8 mouse cellular contexts compared by ENCODE assay signal in the genomic region with DNA sequence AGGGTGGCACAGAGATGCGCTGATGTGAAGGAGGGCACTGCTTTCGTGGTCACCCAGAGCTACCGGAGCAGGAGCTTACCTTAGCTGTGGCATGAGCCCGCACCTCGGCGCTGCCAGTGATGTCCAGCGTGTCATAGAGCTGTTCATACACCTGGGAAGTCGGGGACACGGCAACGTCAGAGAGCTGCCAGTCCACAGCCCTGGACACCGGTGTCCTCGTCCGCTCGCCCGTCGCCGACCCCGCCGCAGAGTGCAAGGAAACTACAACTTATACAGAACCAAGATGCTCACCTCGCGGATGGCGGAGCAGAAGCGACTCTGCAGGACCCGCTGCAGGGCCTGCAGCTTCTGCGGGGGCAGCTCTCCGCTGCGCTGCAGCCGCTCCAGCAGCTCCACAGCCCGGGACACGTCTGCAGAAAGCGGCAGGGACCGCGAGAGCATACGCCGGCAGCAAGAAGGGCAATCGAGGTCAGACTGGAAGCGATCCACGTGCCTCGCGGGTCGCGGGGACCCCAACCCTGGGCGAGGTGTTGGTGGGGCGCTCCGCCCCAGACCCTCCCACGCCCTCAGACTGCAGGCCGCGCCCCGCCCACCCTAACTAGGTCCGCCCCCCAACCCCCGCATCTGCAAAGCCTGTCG. TPM values are rescaled to one million over a fixed set of nuclear protein-coding genes. Genes with fewer than 3 reads are reported as not detected.
A peak's percentile ranks its signal among the peaks of the same experiment; 100 is the strongest.
DNase-seq lines count a peak whose midpoint lies in the region; ATAC-seq and TF ChIP-seq lines count a peak whose summit lies in the region.

No protein-coding gene starts in this region.

- intact Hi-C loops in heart, postnatal 25 days (cut with DNase I) = loop anchor here (2.0 kb wide), 2 partner anchors 25 to 69 kb away; a partner anchor contains a TSS

- peaks cover 39% of the 10 kb centered on the region for H3K27me3 ChIP-seq in heart, embryonic 12.5 days (replicated peaks)
- peaks cover 31% of the 10 kb centered on the region for H3K27me3 ChIP-seq in E14TG2a.4 (ENCODE audit: insufficient read depth, low read length)
- H3K27me3 ChIP-seq in embryonic facial prominence, embryonic 15.5 days = peaks cover 30% of the 10 kb centered on the region
- peaks cover 47% of the 10 kb centered on the region for H3K27me3 ChIP-seq in limb, embryonic 12.5 days
- H3K27me3 ChIP-seq in stomach, embryonic 16.5 days (ENCODE audit: control insufficient read depth, insufficient read depth, low read length) = peaks cover 18% of the 10 kb centered on the region

- H3K4me1 ChIP-seq in heart, embryonic 12.5 days (replicated peaks) = peaks cover 35% of the 10 kb centered on the region
- peaks cover 70% of the 10 kb centered on the region for H3K4me1 ChIP-seq in E14TG2a.4 (replicated peaks; ENCODE audit: low read depth, low read length)
- peaks cover 35% of the 10 kb centered on the region for H3K4me1 ChIP-seq in embryonic facial prominence, embryonic 15.5 days
- peaks cover 27% of the 10 kb centered on the region for H3K4me1 ChIP-seq in limb, embryonic 12.5 days (replicated peaks)
- peaks cover 23% of the 10 kb centered on the region for H3K4me1 ChIP-seq in stomach, embryonic 16.5 days (ENCODE audit: control insufficient read depth, insufficient read depth, low read length)

- H3K27ac ChIP-seq in heart, embryonic 12.5 days (ENCODE audit: poor library complexity, severe bottlenecking) = no peak overlapping the region
- H3K27ac ChIP-seq in embryonic facial prominence, embryonic 15.5 days (replicated peaks) = no peak overlapping the region
- no peak overlapping the region for H3K27ac ChIP-seq in limb, embryonic 12.5 days
- H3K27ac ChIP-seq in stomach, embryonic 16.5 days (ENCODE audit: low read length) = no peak overlapping the region

- H3K36me3 ChIP-seq in heart, embryonic 12.5 days = peaks cover 22% of the 10 kb centered on the region
- H3K36me3 ChIP-seq in E14TG2a.4 (ENCODE audit: insufficient read depth, low read length) = peaks cover 38% of the 10 kb centered on the region
- peaks cover 21% of the 10 kb centered on the region for H3K36me3 ChIP-seq in embryonic facial prominence, embryonic 15.5 days
- H3K36me3 ChIP-seq in limb, embryonic 12.5 days = peaks cover 28% of the 10 kb centered on the region
- peaks cover 5% of the 10 kb centered on the region; the same call in 1 of the 2 replicates for H3K36me3 ChIP-seq in stomach, embryonic 16.5 days (ENCODE audit: control insufficient read depth, insufficient read depth, low read length)

- H3K4me2 ChIP-seq in heart, embryonic 12.5 days = peak overlapping the region; percentile 90
- peak overlapping the region; percentile 97 for H3K4me2 ChIP-seq in embryonic facial prominence, embryonic 15.5 days (replicated peaks)
- peak overlapping the region; percentile 86 for H3K4me2 ChIP-seq in limb, embryonic 12.5 days
- H3K4me2 ChIP-seq in stomach, embryonic 16.5 days (ENCODE audit: low read depth, low read length) = peak overlapping the region; percentile 99

- DNase-seq in heart, postnatal 25 days (ENCODE audit: low spot score) = no peak
- DNase-seq in urinary bladder, postnatal 36 days (ENCODE audit: low spot score in 2 of 2) = no peak

- peak overlapping the region; percentile 65 for H3K9ac ChIP-seq in heart, embryonic 12.5 days
- H3K9ac ChIP-seq in embryonic facial prominence, embryonic 15.5 days = peak overlapping the region; percentile 42
- peak overlapping the region; percentile 48 for H3K9ac ChIP-seq in limb, embryonic 12.5 days (replicated peaks)
- H3K9ac ChIP-seq in stomach, embryonic 16.5 days (ENCODE audit: low read length) = peak overlapping the region; percentile 71

- peak overlapping the region; percentile 53 for H3K4me3 ChIP-seq in heart, embryonic 12.5 days
- H3K4me3 ChIP-seq in E14TG2a.4 (replicated peaks; ENCODE audit: low read length) = peak overlapping the region; percentile 81
- peak overlapping the region; percentile 58 for H3K4me3 ChIP-seq in embryonic facial prominence, embryonic 15.5 days (replicated peaks)
- H3K4me3 ChIP-seq in limb, embryonic 12.5 days (replicated peaks) = peak overlapping the region; percentile 53
- peak overlapping the region; percentile 60 for H3K4me3 ChIP-seq in stomach, embryonic 16.5 days (replicated peaks; ENCODE audit: low read length)

- no peak for TF ChIP-seq CTCF in E14TG2a.4 (conservative IDR thresholded peaks at IDR 0.05; ENCODE audit: low read length)

- H3K9me3 ChIP-seq in heart, embryonic 12.5 days (replicated peaks) = no peaks in the 10 kb centered on the region
- H3K9me3 ChIP-seq in E14TG2a.4 (ENCODE audit: low read length) = no peaks in the 10 kb centered on the region
- no peaks in the 10 kb centered on the region for H3K9me3 ChIP-seq in embryonic facial prominence, embryonic 15.5 days (replicated peaks)
- H3K9me3 ChIP-seq in limb, embryonic 12.5 days = no peaks in the 10 kb centered on the region
- H3K9me3 ChIP-seq in stomach, embryonic 16.5 days (replicated peaks; ENCODE audit: control insufficient read depth, low read length) = no peaks in the 10 kb centered on the region

- no peak; the same call in 1 of the 2 replicates for ATAC-seq in heart, embryonic 12.5 days (ENCODE audit: insufficient number of reproducible peaks, low FRiP score)
- ATAC-seq in embryonic facial prominence, embryonic 15.5 days (ENCODE audit: insufficient number of reproducible peaks, low FRiP score, low TSS enrichment, low read depth) = no peak
- 0 out of 2 replicates have a peak, but pooled peaks have one; percentile 2 for ATAC-seq in limb, embryonic 12.5 days (ENCODE audit: insufficient number of reproducible peaks, insufficient read depth, low FRiP score, low TSS enrichment, low read depth)
- 0 out of 2 replicates have a peak, but pooled peaks have one; percentile 0 for ATAC-seq in stomach, embryonic 16.5 days (ENCODE audit: insufficient read depth, low FRiP score)
- no peak for ATAC-seq in monocyte, adult 5-6 weeks (replicated peaks; ENCODE audit: insufficient number of reproducible peaks, low FRiP score, low TSS enrichment, poor library complexity, severe bottlenecking)

- WGBS in heart, embryonic 12.5 days = 7% methylated on average over 51 of the region's 52 CpGs
- WGBS in embryonic facial prominence, embryonic 15.5 days = 8% methylated on average over 52 of the region's 52 CpGs
- WGBS in limb, embryonic 12.5 days = 7% methylated on average over 52 of the region's 52 CpGs
- 8% methylated on average over 52 of the region's 52 CpGs for WGBS in stomach, embryonic 16.5 days

RNA-seq across cellular contexts. Expression of a gene that starts 0.4 kb away (rescaled TPM):
- polyA plus RNA-seq in heart, embryonic 12.5 days (2016; fragmentation: Nextera tagmentation; extraction: Ambion mirVana) = 0.82 and 1.1 TPM in 2 replicates
- 1 to 10 TPM; 1.8 to 2.0 TPM for total RNA-seq in heart, postnatal 25 days (2021)
- polyA plus RNA-seq in embryonic facial prominence, embryonic 15.5 days (2015; fragmentation: Nextera tagmentation; extraction: Ambion mirVana) = 3.8 and 4.0 TPM in 2 replicates
- polyA plus RNA-seq in limb, embryonic 12.5 days (2016; fragmentation: Nextera tagmentation; extraction: Ambion mirVana) = 1.4 and 1.8 TPM in 2 replicates
- polyA plus RNA-seq in stomach, embryonic 16.5 days (2015; fragmentation: Nextera tagmentation; extraction: Ambion mirVana) = 4.6 and 5.5 TPM in 2 replicates
- not detected in 3 replicates for total RNA-seq in monocyte, adult 5-6 weeks (2017)

RNA-seq across cellular contexts. Expression of a gene that starts 3.1 kb away (rescaled TPM):
- 2.6 and 3.3 TPM in 2 replicates for polyA plus RNA-seq in heart, embryonic 12.5 days (2016; fragmentation: Nextera tagmentation; extraction: Ambion mirVana)
- total RNA-seq in heart, postnatal 25 days (2021) = under 1 TPM; 0.18 to 0.25 TPM
- polyA plus RNA-seq in embryonic facial prominence, embryonic 15.5 days (2015; fragmentation: Nextera tagmentation; extraction: Ambion mirVana) = 8.5 and 10.1 TPM in 2 replicates
- 6.4 and 8.4 TPM in 2 replicates for polyA plus RNA-seq in limb, embryonic 12.5 days (2016; fragmentation: Nextera tagmentation; extraction: Ambion mirVana)
- 5.5 and 6.3 TPM in 2 replicates for polyA plus RNA-seq in stomach, embryonic 16.5 days (2015; fragmentation: Nextera tagmentation; extraction: Ambion mirVana)
- 0.19 TPM in 1 of 3 replicates, not detected in the others for total RNA-seq in monocyte, adult 5-6 weeks (2017)

RNA-seq across cellular contexts. Expression of a gene that starts 25.6 kb away (rescaled TPM):
- polyA plus RNA-seq in heart, embryonic 12.5 days (2016; fragmentation: Nextera tagmentation; extraction: Ambion mirVana) = 169 and 173 TPM in 2 replicates
- 100 to 1,000 TPM; 110 to 111 TPM for total RNA-seq in heart, postnatal 25 days (2021)
- 212 and 214 TPM in 2 replicates for polyA plus RNA-seq in embryonic facial prominence, embryonic 15.5 days (2015; fragmentation: Nextera tagmentation; extraction: Ambion mirVana)
- polyA plus RNA-seq in limb, embryonic 12.5 days (2016; fragmentation: Nextera tagmentation; extraction: Ambion mirVana) = 341 and 347 TPM in 2 replicates
- polyA plus RNA-seq in stomach, embryonic 16.5 days (2015; fragmentation: Nextera tagmentation; extraction: Ambion mirVana) = 150 and 162 TPM in 2 replicates
- total RNA-seq in monocyte, adult 5-6 weeks (2017) = 293 to 444 TPM (median 324 TPM) in 3 replicates

RNA-seq across cellular contexts. Expression of a gene that starts 34.9 kb away (rescaled TPM):
- polyA plus RNA-seq in heart, embryonic 12.5 days (2016; fragmentation: Nextera tagmentation; extraction: Ambion mirVana) = 25.5 and 26.9 TPM in 2 replicates
- total RNA-seq in heart, postnatal 25 days (2021) = 100 to 1,000 TPM; 773 to 825 TPM
- polyA plus RNA-seq in embryonic facial prominence, embryonic 15.5 days (2015; fragmentation: Nextera tagmentation; extraction: Ambion mirVana) = 8.7 and 10.6 TPM in 2 replicates
- 1.8 and 1.9 TPM in 2 replicates for polyA plus RNA-seq in limb, embryonic 12.5 days (2016; fragmentation: Nextera tagmentation; extraction: Ambion mirVana)
- 1.0 and 3.1 TPM in 2 replicates for polyA plus RNA-seq in stomach, embryonic 16.5 days (2015; fragmentation: Nextera tagmentation; extraction: Ambion mirVana)
- not detected in 3 replicates for total RNA-seq in monocyte, adult 5-6 weeks (2017)

RNA-seq across cellular contexts. Expression of a gene that starts 35.5 kb away (rescaled TPM):
- polyA plus RNA-seq in heart, embryonic 12.5 days (2016; fragmentation: Nextera tagmentation; extraction: Ambion mirVana) = 0.41 and 0.52 TPM in 2 replicates
- 1 to 10 TPM; 3.2 to 3.7 TPM for total RNA-seq in heart, postnatal 25 days (2021)
- polyA plus RNA-seq in embryonic facial prominence, embryonic 15.5 days (2015; fragmentation: Nextera tagmentation; extraction: Ambion mirVana) = 0.22 and 0.36 TPM in 2 replicates
- 0.13 and 0.18 TPM in 2 replicates for polyA plus RNA-seq in limb, embryonic 12.5 days (2016; fragmentation: Nextera tagmentation; extraction: Ambion mirVana)
- 0.09 TPM in 1 of 2 replicates, not detected in the other for polyA plus RNA-seq in stomach, embryonic 16.5 days (2015; fragmentation: Nextera tagmentation; extraction: Ambion mirVana)
- not detected in 3 replicates for total RNA-seq in monocyte, adult 5-6 weeks (2017)

Comparison
In these comparisons a context has a peak if more than half of its experiments do, and no peak if none do; other contexts are left out.
1. ATAC-seq: peak in limb, embryonic 12.5 days (single experiment) and stomach, embryonic 16.5 days (single experiment); none in heart, embryonic 12.5 days (single experiment), embryonic facial prominence, embryonic 15.5 days (single experiment) and monocyte, adult 5-6 weeks (single experiment).
2. Peak in every context shown above with its lines, with median percentiles within 50 percentile points of each other: H3K4me2 ChIP-seq, H3K4me3 ChIP-seq and H3K9ac ChIP-seq.